Mouse (Mus musculus) CH12.LX (cell line): ENCODE data around the gene Gm7682. TPM values are rescaled to one million over a fixed set of nuclear protein-coding genes. Genes with fewer than 3 reads are reported as not detected.
"Not testable (repeated sequence)": the region's sequence is repeated elsewhere in the genome, so short reads cannot be mapped to it uniquely, and the experiment has no call there.

ENCODE experiments used
- DNase-seq: peaks from one replicate; pipeline ENCODE4 v3.0.0-alpha.2; 2013; ENCODE audit errors: extremely low read depth
- H3K27ac ChIP-seq: 2 replicates; pipeline ENCODE4 v1.5.1; 2012; ENCODE audit warnings: low read depth, mild to moderate bottlenecking, control low read depth, moderate library complexity; ENCODE audit not compliant: insufficient read depth
- H3K27me3 ChIP-seq: replicated peaks from 2 replicates; pipeline ENCODE3; 2012; ENCODE audit warnings: inconsistent platforms
- H3K36me3 ChIP-seq, 2 experiments: replicated peaks in 1 of 2; 2 replicates each; pipeline versions ENCODE3 to v1.6.1; 2012; ENCODE audit warnings: inconsistent platforms in 1 of 2, low read length in 1 of 2, mild to moderate bottlenecking in 1 of 2, mixed read lengths in 1 of 2, moderate library complexity in 1 of 2; ENCODE audit not compliant: control insufficient read depth in 1 of 2, insufficient read depth in 1 of 2
- H3K4me1 ChIP-seq, 2 experiments: 2 replicates each; pipeline ENCODE4 v1.6.1; 2012; ENCODE audit warnings: inconsistent platforms in 1 of 2, moderate library complexity in 1 of 2; ENCODE audit not compliant: insufficient read depth in 2 of 2, control insufficient read depth in 1 of 2
- H3K4me2 ChIP-seq: 2 replicates; pipeline ENCODE4 v1.6.1; 2012; ENCODE audit warnings: low read depth, mild to moderate bottlenecking, control low read depth; ENCODE audit not compliant: poor library complexity, insufficient read depth, severe bottlenecking
- H3K4me3 ChIP-seq, 3 experiments: fragments of 150-350 bp in 1 of 3; sonication (generic) in 1 of 3; replicated peaks in 1 of 3; 2 replicates each; pipeline versions ENCODE3 to v1.5.1; 2011 to 2012; ENCODE audit warnings: low read depth in 2 of 3, low read length in 2 of 3, mild to moderate bottlenecking in 2 of 3, moderate library complexity in 2 of 3, control low read depth in 1 of 3, improper control_type of control experiment in 1 of 3, inconsistent platforms in 1 of 3, mixed read lengths in 1 of 3; ENCODE audit not compliant: poor library complexity in 1 of 3
- H3K79me2 ChIP-seq: replicated peaks from 2 replicates; pipeline ENCODE4 v1.6.1; 2012; ENCODE audit warnings: mild to moderate bottlenecking, moderate library complexity; ENCODE audit not compliant: control insufficient read depth, poor library complexity, insufficient read depth, severe bottlenecking; ENCODE audit errors: extremely low read depth
- H3K9ac ChIP-seq: 2 replicates; pipeline ENCODE4 v1.6.1; 2012; ENCODE audit warnings: low read depth, mild to moderate bottlenecking, control low read depth, moderate library complexity; ENCODE audit not compliant: insufficient read depth
- H3K9me3 ChIP-seq: replicated peaks from 2 replicates; pipeline ENCODE3; 2012; ENCODE audit warnings: low read length, inconsistent platforms, mixed read lengths
- dilution Hi-C: fragments of 300-500 bp; cut with MboI; formaldehyde crosslinking; loops from 2 replicates; pipeline ENCODE4 v1.14.3; 2020; ENCODE audit warnings: low sequenced_read_pairs; ENCODE audit not compliant: extremely low pct_unique_long_range_greater_than_20kb, extremely low pct_ligation_motif_present
- in situ Hi-C: fragments of 300-500 bp; cut with MboI; formaldehyde crosslinking; loops from 3 replicates; pipeline ENCODE4 v1.14.3; 2019; ENCODE audit warnings: low sequenced_read_pairs, low pct_ligation_motif_present, low pct_unique_long_range_greater_than_20kb, mixed read lengths
- polyA plus RNA-seq: library from polyadenylated mRNA; unstranded; fragments of >175 nt; gene quantifications from 2 replicates; pipeline ENCODE4 v1.2.1, GENCODE M21; 2012; ENCODE audit warnings: low read depth; ENCODE audit not compliant: insufficient read length
- total RNA-seq, 2 experiments: library from RNA; depleted of rRNA; stranded (reverse); fragments of 300-350 nt in 1 of 2; fragments of >200 nt in 1 of 2; gene quantifications; 2 replicates each; pipeline ENCODE4 v1.2.3; 2012 to 2014

Gene Gm7682
- total RNA-seq (2012; rRNA removed) (not detected in 2 replicates), total RNA-seq (2014; rRNA removed) (not detected in 2 replicates), polyA plus RNA-seq (not detected in 2 replicates)

- H3K79me2 ChIP-seq, H3K9me3 ChIP-seq, H3K36me3 ChIP-seq, H3K27ac ChIP-seq, dilution Hi-C loops, H3K4me2 ChIP-seq, H3K27me3 ChIP-seq, H3K4me1 ChIP-seq, H3K9ac ChIP-seq, H3K4me3 ChIP-seq, in situ Hi-C loops, DNase-seq: not testable (repeated sequence)
Observed at GRCm38 (mm10) chr5:94445484-94445883, at the start of gene Gm7682. Gene Gm7682, plus strand, starts transcription at chr5:94445784.

Other genes starting within 250 kb of the Gm7682 start
- not detected in 2 replicates for gene Gm3106, start 227.8 kb upstream of the Gm7682 start, total RNA-seq (2012; rRNA removed)
- not detected in 2 replicates for gene Gm3106, start 227.8 kb upstream of the Gm7682 start, total RNA-seq (2014; rRNA removed)
- not detected in 2 replicates for gene Gm3106, start 227.8 kb upstream of the Gm7682 start, polyA plus RNA-seq
- not detected in 2 replicates for gene A430089I19Rik, start 139.0 kb upstream of the Gm7682 start, total RNA-seq (2012; rRNA removed)
- not detected in 2 replicates for gene A430089I19Rik, start 139.0 kb upstream of the Gm7682 start, total RNA-seq (2014; rRNA removed)
- gene A430089I19Rik, start 139.0 kb upstream of the Gm7682 start, polyA plus RNA-seq, result not detected in 2 replicates
- not detected in 2 replicates for gene Gm6502, start 131.3 kb upstream of the Gm7682 start, total RNA-seq (2012; rRNA removed)
- gene Gm6502, start 131.3 kb upstream of the Gm7682 start, total RNA-seq (2014; rRNA removed), result not detected in 2 replicates
- not detected in 2 replicates for gene Gm6502, start 131.3 kb upstream of the Gm7682 start, polyA plus RNA-seq
- gene AA792892, start 106.0 kb upstream of the Gm7682 start, total RNA-seq (2012; rRNA removed), result not detected in 2 replicates
- not detected in 2 replicates for gene AA792892, start 106.0 kb upstream of the Gm7682 start, total RNA-seq (2014; rRNA removed)
- gene AA792892, start 106.0 kb upstream of the Gm7682 start, polyA plus RNA-seq, result not detected in 2 replicates
- gene Gm3139, start 80.5 kb downstream of the Gm7682 start, total RNA-seq (2012; rRNA removed), result not detected in 2 replicates
- gene Gm3139, start 80.5 kb downstream of the Gm7682 start, total RNA-seq (2014; rRNA removed), result not detected in 2 replicates
- not detected in 2 replicates for gene Gm3139, start 80.5 kb downstream of the Gm7682 start, polyA plus RNA-seq
- gene Gm3147, start 170.6 kb downstream of the Gm7682 start, total RNA-seq (2012; rRNA removed), result not detected in 2 replicates
- gene Gm3147, start 170.6 kb downstream of the Gm7682 start, total RNA-seq (2014; rRNA removed), result not detected in 2 replicates
- not detected in 2 replicates for gene Gm3147, start 170.6 kb downstream of the Gm7682 start, polyA plus RNA-seq
- gene Gm6509, start 178.2 kb downstream of the Gm7682 start, total RNA-seq (2012; rRNA removed), result not detected in 2 replicates
- gene Gm6509, start 178.2 kb downstream of the Gm7682 start, total RNA-seq (2014; rRNA removed), result not detected in 2 replicates
- gene Gm6509, start 178.2 kb downstream of the Gm7682 start, polyA plus RNA-seq, result not detected in 2 replicates
- gene Gm6205, start 202.6 kb downstream of the Gm7682 start, total RNA-seq (2012; rRNA removed), result not detected in 2 replicates
- gene Gm6205, start 202.6 kb downstream of the Gm7682 start, total RNA-seq (2014; rRNA removed), result not detected in 2 replicates
- gene Gm6205, start 202.6 kb downstream of the Gm7682 start, polyA plus RNA-seq, result not detected in 2 replicates